Mouse (Mus musculus): ENCODE measurements around the gene Rgs12. TPM values are rescaled to one million over a fixed set of nuclear protein-coding genes. Genes with fewer than 3 reads are reported as not detected.

The Rgs12 gene
- total RNA-seq, 2 experiments from 2014 or later, result 18.9 to 20.4 TPM

DNA sequence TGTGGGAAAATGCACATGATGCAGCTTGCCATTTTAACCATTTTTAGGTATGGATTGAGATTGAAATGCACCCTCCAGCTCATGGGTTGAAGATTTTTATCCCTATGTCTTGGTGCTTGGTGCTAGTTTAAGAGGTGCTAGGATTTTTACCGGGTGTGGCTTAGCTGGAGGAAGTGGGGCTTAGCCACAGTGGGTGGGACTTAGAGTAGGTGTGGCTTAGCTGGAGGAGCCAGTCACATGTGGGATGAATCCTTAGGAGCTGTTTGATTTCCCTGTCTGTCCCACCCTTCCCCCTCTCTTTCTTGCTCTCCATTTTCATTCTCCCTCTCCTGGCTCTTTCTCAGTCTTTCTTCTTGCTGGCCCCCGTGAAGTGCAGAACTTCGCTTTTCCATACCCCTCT, 32.5 kb downstream of the Rgs12 start:
- DNase-seq, result no peak

GRCm38 (mm10) chr5:34984933-34985332, 35.7 kb downstream of the Rgs12 start:
- no peak for DNase-seq

DNA sequence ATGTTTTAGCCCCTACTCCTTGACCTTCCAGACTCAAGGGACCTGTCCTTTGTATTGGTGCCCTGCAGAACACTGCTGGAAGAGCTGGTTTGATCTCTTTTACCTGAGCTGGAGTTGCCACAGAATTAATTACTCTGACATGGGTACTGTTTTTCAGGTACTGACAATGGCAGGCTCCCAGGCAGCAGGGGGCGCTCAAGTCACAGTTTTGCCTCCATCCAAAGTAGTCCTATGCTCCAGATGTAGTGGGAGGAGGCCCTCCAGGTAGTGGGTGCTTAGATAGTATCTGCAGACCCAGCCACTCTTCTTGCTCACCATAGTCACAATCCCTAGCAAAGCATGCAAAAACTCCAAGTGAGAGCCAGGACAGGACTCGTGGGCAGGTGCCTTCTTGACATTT, 36.6 kb downstream of the Rgs12 start:
- peak; percentile 74 to 92 for DNase-seq

DNA sequence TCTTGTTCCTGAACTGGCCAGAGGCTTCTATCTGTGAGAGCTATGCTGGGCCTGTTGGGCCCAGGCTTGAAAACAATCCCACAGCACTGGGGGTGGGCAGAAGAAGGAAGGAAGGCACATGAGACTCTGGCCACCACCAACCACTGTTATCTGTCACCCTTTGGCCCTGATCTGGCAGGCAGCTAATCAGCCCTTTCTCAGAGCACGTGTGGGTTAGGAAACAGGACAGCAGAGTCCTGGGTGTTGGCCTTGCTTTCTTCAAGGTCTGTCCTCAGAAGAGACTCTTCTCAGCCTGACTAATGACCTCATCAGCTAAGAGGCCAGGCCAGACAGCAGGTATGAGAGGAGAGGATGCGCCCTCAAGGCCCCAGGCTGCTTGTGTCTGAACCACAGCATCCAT, 38.2 kb downstream of the Rgs12 start:
- DNase-seq, result no peak

- no peak for DNase-seq
These were observed 39.4 kb downstream of the Rgs12 start for GRCm38 (mm10) chr5:34988690-34989089.

- no peak for DNase-seq
These were observed 40.1 kb downstream of the Rgs12 start for GRCm38 (mm10) chr5:34989321-34989772.

- no peak for DNase-seq
These were observed 49.5 kb downstream of the Rgs12 start for GRCm38 (mm10) chr5:34998754-34999153.

DNA sequence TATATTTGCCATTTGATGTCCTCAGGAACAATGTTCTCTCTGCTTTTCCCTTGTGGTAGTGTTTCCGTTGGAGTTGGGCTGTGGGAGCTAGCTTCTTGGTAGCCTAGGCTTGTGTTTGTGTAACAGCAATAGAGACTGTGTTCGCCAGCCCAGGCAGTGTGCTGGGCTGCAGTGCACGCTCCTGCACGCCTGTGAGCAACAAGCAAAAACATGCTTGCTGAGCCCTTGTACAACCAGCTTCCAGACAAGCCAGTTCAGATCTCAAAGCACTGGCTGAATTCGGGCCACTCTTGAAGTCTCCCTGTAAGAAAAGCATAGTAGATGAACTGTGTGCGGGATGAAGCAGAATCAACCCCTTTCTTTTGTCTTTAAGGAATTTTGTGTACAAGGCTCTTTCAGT, 50.0 kb downstream of the Rgs12 start:
- DNase-seq, result no peak

DNA sequence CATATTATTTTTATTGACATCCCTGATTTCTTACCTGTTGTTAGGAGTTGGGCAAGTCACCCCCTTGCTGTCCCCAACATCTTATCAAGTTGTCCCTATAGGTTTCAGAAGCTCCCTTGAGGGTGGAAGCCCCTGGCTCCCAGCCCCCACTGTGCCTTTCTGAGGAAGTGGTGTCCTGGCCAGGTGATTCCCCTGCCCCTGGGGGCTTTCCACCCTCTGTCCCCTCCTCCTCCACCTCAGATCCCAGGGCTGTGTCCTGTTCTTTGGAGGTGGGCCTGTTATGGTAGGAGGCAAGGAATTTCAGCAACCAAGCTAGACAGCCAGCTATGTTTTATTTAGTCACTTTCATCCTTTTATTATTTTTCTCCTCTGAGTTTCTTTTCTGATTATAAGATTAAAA, 51.1 kb downstream of the Rgs12 start:
- DNase-seq, result no peak

GRCm38 (mm10) chr5:35001144-35001543, 51.9 kb downstream of the Rgs12 start:
- no peak for DNase-seq

GRCm38 (mm10) chr5:35003611-35004162, 54.4 kb downstream of the Rgs12 start:
- DNase-seq, result no peak

GRCm38 (mm10) chr5:35004769-35005168, 55.5 kb downstream of the Rgs12 start:
- no peak for DNase-seq

GRCm38 (mm10) chr5:35005659-35006058, 56.4 kb downstream of the Rgs12 start:
- no peak for DNase-seq

GRCm38 (mm10) chr5:35006599-35006998, 57.4 kb downstream of the Rgs12 start:
- no peak for DNase-seq

DNA sequence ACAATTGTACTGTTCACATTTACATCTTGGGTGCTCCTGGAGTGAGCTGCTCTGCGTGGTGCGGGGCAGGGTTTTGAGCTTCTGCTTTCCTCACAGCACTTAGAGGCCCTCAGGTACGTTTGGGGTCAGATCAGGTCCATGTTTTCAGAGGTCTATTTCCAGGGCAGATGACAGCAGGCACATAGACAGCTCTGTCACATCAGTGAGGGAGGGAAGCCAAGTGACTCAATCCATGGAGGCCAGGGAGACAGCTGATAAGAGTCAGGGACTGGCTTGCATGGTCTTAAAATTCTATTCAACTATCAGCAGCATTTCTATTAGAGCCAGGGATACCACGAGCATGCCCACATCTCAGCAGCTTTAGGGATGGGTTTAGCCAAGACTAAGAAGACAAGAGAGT, 59.9 kb downstream of the Rgs12 start:
- DNase-seq, result peak; percentile 56 to 67

- DNase-seq, result peak; percentile 49 to 66
These were observed 61.4 kb downstream of the Rgs12 start for GRCm38 (mm10) chr5:35010656-35011055.

GRCm38 (mm10) chr5:35011156-35011923, 62.1 kb downstream of the Rgs12 start:
- no peak for DNase-seq

GRCm38 (mm10) chr5:35014036-35014435, 64.8 kb downstream of the Rgs12 start:
- DNase-seq, result no peak

DNA sequence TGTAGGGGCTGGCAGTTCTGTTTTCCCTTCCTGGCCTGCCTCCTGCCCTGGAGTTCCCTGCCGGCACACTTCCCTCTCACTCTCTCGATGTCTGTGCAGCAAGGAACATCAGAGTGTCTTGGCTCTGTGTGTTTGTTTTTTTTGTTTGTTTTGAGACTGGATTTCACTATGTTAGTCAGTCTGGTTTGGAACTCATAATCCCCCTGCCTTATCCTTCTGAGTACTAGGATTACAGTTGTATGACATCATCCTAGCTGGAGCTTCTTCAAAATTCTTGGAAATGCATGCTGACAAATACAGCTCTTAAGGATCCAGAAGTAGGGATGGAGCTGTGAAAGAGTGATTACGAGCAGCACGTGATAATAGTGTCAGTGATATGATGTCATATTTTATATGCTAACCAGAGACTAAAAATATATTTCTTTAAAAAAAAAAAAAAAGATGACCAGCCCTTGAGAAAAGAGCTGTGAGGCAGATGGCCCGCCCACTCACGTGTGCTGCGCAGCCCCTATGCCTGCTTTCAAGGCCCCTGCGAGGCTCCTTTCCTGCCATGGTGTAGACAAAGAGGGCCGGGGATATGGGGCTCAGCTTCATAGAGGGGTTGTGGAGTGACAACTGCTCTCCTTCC, 70.5 kb downstream of the Rgs12 start:
- no peak for DNase-seq

GRCm38 (mm10) chr5:35020410-35021241, 71.4 kb downstream of the Rgs12 start:
- DNase-seq, result no peak

GRCm38 (mm10) chr5:35024975-35025374, 75.7 kb downstream of the Rgs12 start:
- DNase-seq, result peak; percentile 63 to 81

- DNase-seq, result peak in 1 of 2 experiments; percentile 55
These were observed 80.1 kb downstream of the Rgs12 start for GRCm38 (mm10) chr5:35029303-35029702.

GRCm38 (mm10) chr5:35029755-35030154, 80.5 kb downstream of the Rgs12 start:
- DNase-seq, result no peak
